In the genomic region with DNA sequence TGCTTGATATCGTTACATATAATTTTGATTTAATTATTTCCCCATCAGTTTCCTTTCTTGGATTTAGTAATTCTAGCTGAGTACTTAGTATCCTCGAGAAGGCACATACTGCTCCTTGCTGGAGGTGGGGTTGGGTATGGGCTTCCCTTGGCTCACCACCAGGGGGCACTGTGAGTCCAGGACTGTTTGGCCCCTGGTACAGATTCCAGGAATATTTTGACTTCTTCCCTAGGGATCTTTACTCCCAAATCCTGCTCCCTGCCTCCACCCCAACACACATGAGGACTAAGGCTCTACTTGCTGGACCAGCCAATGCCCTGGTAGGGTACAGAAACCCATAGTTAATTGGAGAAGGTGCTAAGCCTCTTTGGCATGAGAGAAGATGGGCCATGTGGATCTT, we compare ENCODE assay signal across 8 mouse cellular contexts. TPM values are rescaled to one million over a fixed set of nuclear protein-coding genes. Genes with fewer than 3 reads are reported as not detected.
DNase-seq lines count a peak whose midpoint lies in the region; ATAC-seq and TF ChIP-seq lines count a peak whose summit lies in the region.

No protein-coding gene starts in this region.

- intact Hi-C loops in left cerebral cortex, postnatal 25 days (cut with DNase I), result loop anchor here (2.0 to 10.0 kb wide), 3 partner anchors 301 to 547 kb away; no protein-coding TSS in a partner anchor

- no peak overlapping the region for H3K4me2 ChIP-seq in liver, embryonic 12.5 days
- no peak overlapping the region for H3K4me2 ChIP-seq in midbrain, embryonic 15.5 days

- peak; percentile 85 for TF ChIP-seq CTCF in kidney, adult 2 months (conservative IDR thresholded peaks at IDR 0.05; ENCODE audit: insufficient read depth, insufficient read length, low read depth, low read length)

- no peaks in the 10 kb centered on the region for H3K4me1 ChIP-seq in liver, embryonic 12.5 days
- no peaks in the 10 kb centered on the region for H3K4me1 ChIP-seq in kidney, adult 2 months (ENCODE audit: control insufficient read depth, insufficient read depth, low read length)
- no peaks in the 10 kb centered on the region for H3K4me1 ChIP-seq in midbrain, embryonic 15.5 days

- H3K27ac ChIP-seq in liver, embryonic 12.5 days, result no peak overlapping the region
- H3K27ac ChIP-seq in kidney, adult 2 months (ENCODE audit: insufficient read depth, low read depth, low read length), result no peak overlapping the region
- no peak overlapping the region for H3K27ac ChIP-seq in midbrain, embryonic 15.5 days

- H3K27me3 ChIP-seq in liver, embryonic 12.5 days (replicated peaks), result no peaks in the 10 kb centered on the region
- H3K27me3 ChIP-seq in kidney, adult 2 months (replicated peaks; ENCODE audit: control insufficient read depth, insufficient read depth, low read length), result no peaks in the 10 kb centered on the region
- no peaks in the 10 kb centered on the region for H3K27me3 ChIP-seq in midbrain, embryonic 15.5 days (replicated peaks)

- H3K4me3 ChIP-seq in liver, embryonic 12.5 days, result no peak overlapping the region
- no peak overlapping the region for H3K4me3 ChIP-seq in kidney, adult 2 months (ENCODE audit: insufficient read depth, low read depth, low read length)
- H3K4me3 ChIP-seq in midbrain, embryonic 15.5 days, result no peak overlapping the region

- ATAC-seq in liver, embryonic 12.5 days, result no peak
- ATAC-seq in midbrain, embryonic 15.5 days (replicated peaks), result peak; percentile 63

- TF ChIP-seq POLR2A in kidney, adult 2 months (IDR thresholded peaks at IDR 0.05; ENCODE audit: low read depth, low read length), result no peak

- no peaks in the 10 kb centered on the region for H3K9me3 ChIP-seq in liver, embryonic 12.5 days (replicated peaks)
- H3K9me3 ChIP-seq in midbrain, embryonic 15.5 days, result no peaks in the 10 kb centered on the region

- WGBS in liver, embryonic 12.5 days (ENCODE audit: insufficient replicate concordance), result 14% methylated on average over 2 of the region's 2 CpGs
- WGBS in kidney, adult 2 months, result 7% methylated on average over 2 of the region's 2 CpGs
- 11% methylated on average over 2 of the region's 2 CpGs for WGBS in midbrain, embryonic 15.5 days

- H3K9ac ChIP-seq in liver, embryonic 12.5 days, result no peak overlapping the region
- H3K9ac ChIP-seq in midbrain, embryonic 15.5 days, result no peak overlapping the region

- no peaks in the 10 kb centered on the region for H3K36me3 ChIP-seq in liver, embryonic 12.5 days
- no peaks in the 10 kb centered on the region for H3K36me3 ChIP-seq in kidney, adult 2 months (ENCODE audit: control insufficient read depth, insufficient read depth, low read length)
- H3K36me3 ChIP-seq in midbrain, embryonic 15.5 days (replicated peaks), result no peaks in the 10 kb centered on the region

- peak; percentile 68 for DNase-seq in liver
- peak; percentile 70 to 76 for DNase-seq in cerebellum, postnatal 4 days (ENCODE audit: low spot score in 2 of 2)
- peak; percentile 20 to 21 for DNase-seq in gastrocnemius, adult 8-10 months (ENCODE audit: low spot score in 2 of 2)
- peak; percentile 76 for DNase-seq in kidney, adult 2 months
- peak; percentile 63 to 73 for DNase-seq in left cerebral cortex, postnatal 25 days (ENCODE audit: low spot score in 2 of 2)
- DNase-seq in spleen, postnatal 10 days (ENCODE audit: low spot score in 2 of 2), result peak; percentile 19 to 62

RNA-seq across cellular contexts. Expression of gene Ttc1, which starts 36.0 kb away (rescaled TPM):
- 45.9 and 48.0 TPM in 2 replicates for polyA plus RNA-seq in liver, embryonic 12.5 days (2016; fragmentation: Nextera tagmentation; extraction: Ambion mirVana)
- total RNA-seq in gastrocnemius, adult 8-10 months (2022), result 10 to 100 TPM; 71.3 to 76.4 (median 73.0) TPM
- polyA plus RNA-seq in kidney, adult 2 months (2012; rRNA removed), result 15.3 and 15.4 TPM in 2 replicates
- total RNA-seq in left cerebral cortex, postnatal 25 days (2021), result 10 to 100 TPM; 53.8 to 54.7 TPM
- 73.8 and 77.8 TPM in 2 replicates for polyA plus RNA-seq in midbrain, embryonic 15.5 days (2015; fragmentation: Nextera tagmentation; extraction: Ambion mirVana)

Comparison
In these comparisons a context has a peak if more than half of its experiments do, and no peak if none do; other contexts are left out.
1. DNase-seq: peak in every context shown above with its lines; median percentile 76 in kidney, adult 2 months; 73 in cerebellum, postnatal 4 days; 68 in liver; 68 in left cerebral cortex, postnatal 25 days; 40 in spleen, postnatal 10 days; 20 in gastrocnemius, adult 8-10 months.